Mouse (Mus musculus): ENCODE measurements around the gene Gm49450. TPM values are rescaled to one million over a fixed set of nuclear protein-coding genes. Genes with fewer than 3 reads are reported as not detected.
"Not testable (repeated sequence)": the region's sequence is repeated elsewhere in the genome, so short reads cannot be mapped to it uniquely, and the experiment has no call there.

The Gm49450 gene
- polyA plus RNA-seq, 1 experiment from 2014 or later: not detected

DNA sequence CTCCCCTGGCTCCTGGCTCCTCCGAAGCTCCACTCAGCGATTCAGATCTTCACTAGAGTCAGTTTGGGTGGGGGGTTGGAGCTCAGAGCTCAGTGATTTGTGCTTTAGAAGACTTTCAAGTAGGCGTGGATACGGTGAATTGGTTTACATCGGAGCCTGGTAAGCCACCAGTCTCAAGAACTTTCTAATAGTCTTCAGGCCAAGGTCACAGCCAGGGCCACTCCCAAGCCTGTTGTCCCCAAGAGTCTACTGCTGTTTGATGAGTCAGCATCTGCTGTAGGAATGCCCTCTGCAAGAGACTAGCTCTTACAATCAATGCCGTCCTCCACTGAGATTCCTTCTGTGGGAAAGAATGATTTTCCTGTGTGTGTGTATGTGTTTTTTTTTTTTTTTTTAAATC lies 28.7 kb upstream of the Gm49450 start:
- Histone ChIP-seq H3K27ac (no peak overlapping the region), H3K4me1 (peaks cover 42% of the 10 kb centered on the region), H3K36me3 (no peaks in the 10 kb centered on the region), H3K9ac (no peak overlapping the region), H3K4me3 (no peak overlapping the region), H3K27me3 (no peaks in the 10 kb centered on the region), H3K4me2 (replicated peaks) (no peak overlapping the region), H3K9me3 (no peaks in the 10 kb centered on the region)
- no peak for ATAC-seq (ENCODE audit: low FRiP score, low read depth)
- WGBS: 87% methylated on average over 6 of the region's 6 CpGs

DNA sequence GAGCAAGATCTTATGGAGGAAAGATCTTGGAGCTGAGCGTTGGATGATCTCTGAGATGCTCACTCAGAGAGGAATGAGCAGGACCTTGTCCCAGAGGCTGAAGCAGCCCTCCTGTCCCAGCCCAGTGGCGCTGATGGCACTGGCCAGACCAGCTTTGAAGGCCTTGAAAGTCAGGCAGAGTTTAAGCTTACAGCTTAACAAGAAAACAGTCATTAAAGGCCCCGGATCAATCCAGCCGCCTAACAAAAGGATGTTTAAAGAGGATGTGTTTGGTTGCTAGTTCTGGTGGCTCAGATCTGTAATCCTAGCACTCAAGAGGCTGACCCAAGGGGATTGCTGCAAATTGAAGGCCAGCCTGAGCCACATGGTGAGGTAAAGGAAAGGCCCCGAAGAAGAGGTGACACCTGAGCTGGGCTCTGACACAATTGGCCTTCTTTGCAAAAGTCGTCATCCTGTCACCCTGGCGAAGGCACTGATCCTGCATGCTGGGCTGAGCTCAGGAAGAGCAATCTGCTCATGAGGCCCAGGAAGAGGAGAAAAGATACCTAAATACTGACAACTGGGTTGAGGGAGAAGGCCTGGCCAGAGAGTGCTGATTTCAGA lies 26.8 kb upstream of the Gm49450 start:
- H3K4me1 ChIP-seq: peaks cover 33% of the 10 kb centered on the region
- H3K36me3 ChIP-seq: no peaks in the 10 kb centered on the region
- H3K9me3 ChIP-seq: no peaks in the 10 kb centered on the region
- H3K4me2 ChIP-seq (replicated peaks): no peak overlapping the region
- H3K27ac ChIP-seq: no peak overlapping the region
- ATAC-seq (ENCODE audit: low FRiP score, low read depth): no peak
- no peak overlapping the region for H3K9ac ChIP-seq
- no peaks in the 10 kb centered on the region for H3K27me3 ChIP-seq
- H3K4me3 ChIP-seq: no peak overlapping the region
- WGBS: 34% methylated on average over 7 of the region's 7 CpGs

DNA sequence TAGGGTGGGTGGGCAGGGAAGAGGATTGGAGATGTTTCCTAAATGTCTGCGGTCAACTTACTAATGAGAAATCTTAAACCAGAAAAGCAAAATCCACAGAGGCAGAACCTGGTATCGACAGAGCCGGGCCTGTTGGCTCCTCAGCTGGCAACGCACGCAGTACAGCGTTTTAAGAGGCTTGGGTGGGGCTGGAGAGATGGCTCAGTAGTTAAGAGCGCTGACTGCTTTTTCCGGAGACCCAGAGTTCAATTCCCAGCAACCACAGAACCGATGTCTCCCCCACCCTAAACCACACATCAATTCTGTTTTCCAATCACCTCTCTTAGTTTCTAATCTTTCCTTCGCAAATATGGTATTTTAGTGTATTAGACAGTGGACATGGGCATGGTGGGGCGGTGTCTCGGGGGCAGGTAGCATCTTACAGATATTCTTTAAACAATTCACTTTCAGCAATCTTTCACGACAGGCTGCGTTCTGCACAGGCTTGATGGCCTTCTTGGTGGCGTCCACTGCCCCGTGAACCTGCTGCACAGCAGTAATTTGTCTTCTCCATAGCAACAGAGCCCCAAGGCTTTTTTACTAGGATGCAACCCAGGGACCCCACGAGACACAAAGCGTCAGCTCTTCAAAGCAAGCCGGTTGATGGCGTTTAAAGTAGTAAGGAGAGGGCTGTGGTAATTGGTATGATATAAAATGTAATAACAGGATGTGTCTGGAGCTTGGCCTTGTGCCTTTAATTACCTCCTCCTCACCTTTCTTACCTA lies 25.2 kb upstream of the Gm49450 start:
- no peak overlapping the region for H3K9ac ChIP-seq
- peak overlapping the region; percentile 46 for H3K4me2 ChIP-seq (replicated peaks)
- no peaks in the 10 kb centered on the region for H3K9me3 ChIP-seq
- peak overlapping the region; percentile 49; the same call in 1 of the 2 replicates for H3K27ac ChIP-seq
- no peak for ATAC-seq (ENCODE audit: low FRiP score, low read depth)
- no peak overlapping the region for H3K4me3 ChIP-seq
- H3K36me3 ChIP-seq: no peaks in the 10 kb centered on the region
- peaks cover 26% of the 10 kb centered on the region for H3K4me1 ChIP-seq
- H3K27me3 ChIP-seq: no peaks in the 10 kb centered on the region
- WGBS: 44% methylated on average over 20 of the region's 20 CpGs

- H3K9me3 ChIP-seq: no peaks in the 10 kb centered on the region
- ATAC-seq (ENCODE audit: low FRiP score, low read depth): peak; percentile 80; the same call in 1 of the 2 replicates
- H3K27ac ChIP-seq: peak overlapping the region; percentile 49
- H3K27me3 ChIP-seq: no peaks in the 10 kb centered on the region
- 43% methylated on average over 14 of the region's 14 CpGs for WGBS
- H3K4me1 ChIP-seq: peaks cover 26% of the 10 kb centered on the region
- H3K4me3 ChIP-seq: no peak overlapping the region
- no peaks in the 10 kb centered on the region for H3K36me3 ChIP-seq
- 0 out of 2 replicates have a peak overlapping the region, but pooled peaks have one; percentile 43 for H3K9ac ChIP-seq
- H3K4me2 ChIP-seq (replicated peaks): peak overlapping the region; percentile 46
These were observed 24.5 kb upstream of the Gm49450 start for GRCm38 (mm10) chr15:98977759-98978408.

DNA sequence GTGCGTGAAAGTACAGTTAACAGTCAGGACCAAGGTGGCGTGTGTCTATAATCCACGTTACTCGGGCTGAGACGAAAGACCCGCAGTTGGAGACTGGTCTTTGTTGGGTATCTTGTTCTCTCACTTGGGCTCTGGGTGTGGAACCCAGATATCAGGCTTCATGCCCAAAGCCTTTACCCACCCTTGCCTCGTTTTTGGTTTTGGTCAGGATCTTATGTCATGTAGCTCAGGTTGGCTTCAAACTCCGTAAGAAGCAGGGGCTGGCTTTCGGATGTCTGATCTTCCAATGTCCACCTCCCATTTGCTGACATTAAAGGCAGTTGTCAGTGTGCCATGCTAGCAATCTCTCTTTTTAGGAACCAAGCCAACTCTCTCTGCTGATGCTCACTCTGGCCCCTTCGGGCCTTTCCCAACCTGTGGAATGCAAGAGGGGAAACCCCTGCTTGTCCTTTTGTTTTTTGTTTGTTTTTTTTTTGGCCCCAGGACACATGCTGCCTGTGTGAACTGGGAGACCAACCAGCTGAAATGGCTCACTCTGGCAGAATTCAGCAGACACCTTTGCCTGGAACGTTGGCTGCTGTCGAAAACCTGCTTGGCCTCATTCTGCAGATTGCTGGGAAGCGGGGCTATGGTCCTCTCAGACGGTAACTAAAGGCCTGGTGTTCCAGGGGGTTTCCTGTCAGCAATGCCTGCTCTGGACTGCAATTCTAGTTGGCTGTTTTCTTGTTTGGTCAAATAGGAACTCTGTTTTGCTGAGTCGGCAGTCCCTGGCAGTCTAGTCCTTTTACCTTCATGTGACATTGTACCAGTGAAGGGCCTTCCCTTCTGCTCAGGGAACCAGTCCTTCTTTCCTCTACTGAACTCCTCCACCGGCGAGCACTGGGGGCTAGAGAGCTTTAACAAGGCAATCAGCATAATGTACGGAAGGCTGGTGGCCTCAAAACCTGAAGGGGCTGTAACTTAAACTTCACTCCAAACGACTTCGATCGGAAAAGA lies 23.7 kb upstream of the Gm49450 start:
- 61% methylated on average over 21 of the region's 21 CpGs for WGBS
- H3K4me3 ChIP-seq: no peak overlapping the region
- H3K36me3 ChIP-seq: no peaks in the 10 kb centered on the region
- peak overlapping the region; percentile 46 for H3K4me2 ChIP-seq (replicated peaks)
- ATAC-seq (ENCODE audit: low FRiP score, low read depth): no peak
- H3K9ac ChIP-seq: no peak overlapping the region
- peak overlapping the region; percentile 49 for H3K27ac ChIP-seq
- H3K27me3 ChIP-seq: no peaks in the 10 kb centered on the region
- H3K4me1 ChIP-seq: peaks cover 26% of the 10 kb centered on the region
- H3K9me3 ChIP-seq: no peaks in the 10 kb centered on the region

GRCm38 (mm10) chr15:98973015-98973614 lies 19.8 kb upstream of the Gm49450 start:
- no peak for ATAC-seq (ENCODE audit: low FRiP score, low read depth)
- Histone ChIP-seq H3K9me3 (no peaks in the 10 kb centered on the region), H3K27ac (no peak overlapping the region), H3K4me2 (replicated peaks) (no peak overlapping the region), H3K4me1 (peaks cover 50% of the 10 kb centered on the region), H3K9ac (no peak overlapping the region), H3K36me3 (no peaks in the 10 kb centered on the region), H3K4me3 (no peak overlapping the region), H3K27me3 (no peaks in the 10 kb centered on the region)
- 78% methylated on average over 9 of the region's 9 CpGs for WGBS

- H3K4me2 ChIP-seq (replicated peaks); H3K4me3 ChIP-seq; ATAC-seq (ENCODE audit: low FRiP score, low read depth); H3K27me3 ChIP-seq; H3K27ac ChIP-seq; H3K9me3 ChIP-seq; H3K9ac ChIP-seq; H3K36me3 ChIP-seq: not testable (repeated sequence)
- 79% methylated on average over 15 of the region's 15 CpGs for WGBS
- H3K4me1 ChIP-seq: peaks cover 36% of the 10 kb centered on the region
These were observed 18.4 kb upstream of the Gm49450 start for GRCm38 (mm10) chr15:98971576-98972320.

GRCm38 (mm10) chr15:98971111-98971510 lies 17.8 kb upstream of the Gm49450 start:
- peaks cover 33% of the 10 kb centered on the region for H3K4me1 ChIP-seq
- no peaks in the 10 kb centered on the region for H3K36me3 ChIP-seq
- 41% methylated on average over 4 of the region's 4 CpGs for WGBS
- no peak overlapping the region for H3K4me3 ChIP-seq
- H3K9me3 ChIP-seq: no peaks in the 10 kb centered on the region
- H3K27ac ChIP-seq: no peak overlapping the region
- no peak overlapping the region for H3K9ac ChIP-seq
- no peaks in the 10 kb centered on the region for H3K27me3 ChIP-seq
- H3K4me2 ChIP-seq (replicated peaks): no peak overlapping the region
- ATAC-seq (ENCODE audit: low FRiP score, low read depth): no peak

DNA sequence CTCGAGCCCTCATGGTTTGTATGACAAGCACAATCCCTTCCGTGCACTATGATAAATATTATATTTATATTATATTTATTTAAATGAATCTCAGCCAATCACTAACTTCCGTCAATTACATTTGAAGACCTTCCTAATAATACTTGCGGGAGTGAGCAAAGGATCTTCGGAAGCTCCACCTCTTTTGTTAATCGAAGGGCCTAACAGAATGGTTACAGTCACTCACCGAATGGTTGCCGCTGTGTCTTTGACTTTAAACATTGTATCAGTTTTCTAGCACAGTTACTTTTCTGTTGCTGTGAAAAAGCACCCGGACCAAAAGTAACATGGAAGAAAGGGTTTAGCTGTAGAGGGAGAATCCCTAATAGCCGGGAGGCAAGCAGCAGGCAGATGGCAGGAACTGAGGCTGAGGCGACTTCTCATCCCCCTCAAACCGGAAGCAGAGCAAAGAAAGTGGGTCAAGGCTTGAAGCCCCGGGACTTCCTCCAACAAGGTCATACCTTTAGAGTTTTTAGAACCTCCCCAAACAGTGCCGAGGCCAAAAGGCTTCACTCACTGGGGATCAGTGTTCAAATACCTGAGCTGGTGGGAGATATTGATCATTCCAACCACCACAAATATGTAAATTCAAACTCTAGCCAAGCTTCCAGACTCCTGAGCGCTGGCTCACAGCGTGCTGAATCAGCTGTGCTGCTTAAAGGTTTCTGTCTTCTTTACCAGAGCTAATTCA lies 16.2 kb upstream of the Gm49450 start:
- Histone ChIP-seq H3K27ac (peak overlapping the region; percentile 73; the same call in 1 of the 2 replicates), H3K27me3 (no peaks in the 10 kb centered on the region), H3K4me1 (peaks cover 37% of the 10 kb centered on the region), H3K9me3 (no peaks in the 10 kb centered on the region), H3K9ac (no peak overlapping the region), H3K4me2 (replicated peaks) (peak overlapping the region; percentile 25; the same call in 1 of the 2 replicates), H3K36me3 (no peaks in the 10 kb centered on the region), H3K4me3 (no peak overlapping the region)
- ATAC-seq (ENCODE audit: low FRiP score, low read depth): no peak
- 27% methylated on average over 16 of the region's 16 CpGs for WGBS

- Histone ChIP-seq H3K27ac (peak overlapping the region; percentile 73; the same call in 1 of the 2 replicates), H3K9ac (peak overlapping the region; percentile 19; the same call in 1 of the 2 replicates), H3K36me3 (no peaks in the 10 kb centered on the region), H3K27me3 (no peaks in the 10 kb centered on the region), H3K9me3 (peaks cover 2% of the 10 kb centered on the region; the same call in 1 of the 2 replicates), H3K4me1 (peaks cover 37% of the 10 kb centered on the region), H3K4me3 (no peak overlapping the region), H3K4me2 (replicated peaks) (peak overlapping the region; percentile 25; the same call in 1 of the 2 replicates)
- 15% methylated on average over 12 of the region's 12 CpGs for WGBS
- ATAC-seq (ENCODE audit: low FRiP score, low read depth): peak; percentile 57; the same call in 1 of the 2 replicates
These were observed 15.5 kb upstream of the Gm49450 start for GRCm38 (mm10) chr15:98968701-98969371.
